Mouse (Mus musculus): Measurements from ENCODE around the gene Wfdc21. TPM values are rescaled to one million over a fixed set of nuclear protein-coding genes. Genes with fewer than 3 reads are reported as not detected.

Gene Wfdc21
- total RNA-seq (2022): not detected

- no peak for DNase-seq (ENCODE audit: low spot score in 2 of 2)
Measured at GRCm38 (mm10) chr11:83746681-83747080, at the start of gene Wfdc21. Gene Wfdc21, plus strand, starts transcription at chr11:83746940.

- no peak for DNase-seq (ENCODE audit: low spot score in 2 of 2)
Measured at GRCm38 (mm10) chr11:83703705-83704104, 43.0 kb upstream of the Wfdc21 start, which contains the start of gene Wfdc17. Gene Wfdc17, plus strand, starts transcription at chr11:83703991.

GRCm38 (mm10) chr11:83708715-83709114 lies 38.0 kb upstream of the Wfdc21 start, which contains the start of gene Wfdc18:
Gene Wfdc18, plus strand, starts transcription at chr11:83709015.
- DNase-seq (ENCODE audit: low spot score in 2 of 2): no peak

- peak in 1 of 2 experiments; percentile 10 for DNase-seq (ENCODE audit: low spot score in 2 of 2)
Measured at GRCm38 (mm10) chr11:83709683-83710082, 37.1 kb upstream of the Wfdc21 start.

GRCm38 (mm10) chr11:83712671-83713070 lies 34.1 kb upstream of the Wfdc21 start:
- no peak for DNase-seq (ENCODE audit: low spot score in 2 of 2)

- DNase-seq (ENCODE audit: low spot score in 2 of 2): no peak
Measured at GRCm38 (mm10) chr11:83713925-83714324, 32.8 kb upstream of the Wfdc21 start.

GRCm38 (mm10) chr11:83717042-83717665 lies 29.6 kb upstream of the Wfdc21 start:
- no peak for DNase-seq (ENCODE audit: low spot score in 2 of 2)

GRCm38 (mm10) chr11:83720766-83721165 lies 26.0 kb upstream of the Wfdc21 start:
- no peak for DNase-seq (ENCODE audit: low spot score in 2 of 2)

GRCm38 (mm10) chr11:83728757-83729432 lies 17.8 kb upstream of the Wfdc21 start:
- no peak for DNase-seq (ENCODE audit: low spot score in 2 of 2)

- DNase-seq (ENCODE audit: low spot score in 2 of 2): no peak
Measured at GRCm38 (mm10) chr11:83731116-83731515, 15.6 kb upstream of the Wfdc21 start.

GRCm38 (mm10) chr11:83733071-83733640 lies 13.6 kb upstream of the Wfdc21 start:
- DNase-seq (ENCODE audit: low spot score in 2 of 2): no peak

- no peak for DNase-seq (ENCODE audit: low spot score in 2 of 2)
Measured at GRCm38 (mm10) chr11:83734215-83734614, 12.5 kb upstream of the Wfdc21 start.

- no peak for DNase-seq (ENCODE audit: low spot score in 2 of 2)
Measured at GRCm38 (mm10) chr11:83735881-83736280, 10.9 kb upstream of the Wfdc21 start.

GRCm38 (mm10) chr11:83737109-83737558 lies 9.6 kb upstream of the Wfdc21 start:
- no peak for DNase-seq (ENCODE audit: low spot score in 2 of 2)

GRCm38 (mm10) chr11:83739241-83739640 lies 7.5 kb upstream of the Wfdc21 start:
- DNase-seq (ENCODE audit: low spot score in 2 of 2): peak; percentile 25 to 81

- DNase-seq (ENCODE audit: low spot score in 2 of 2): no peak
Measured at GRCm38 (mm10) chr11:83740443-83740991, 6.2 kb upstream of the Wfdc21 start.

GRCm38 (mm10) chr11:83741841-83742240 lies 4.9 kb upstream of the Wfdc21 start:
- DNase-seq (ENCODE audit: low spot score in 2 of 2): no peak

GRCm38 (mm10) chr11:83742731-83743355 lies 3.9 kb upstream of the Wfdc21 start:
- no peak for DNase-seq (ENCODE audit: low spot score in 2 of 2)

GRCm38 (mm10) chr11:83743525-83743924 lies 3.2 kb upstream of the Wfdc21 start:
- no peak for DNase-seq (ENCODE audit: low spot score in 2 of 2)

GRCm38 (mm10) chr11:83746152-83746551 lies 588 bp upstream of the Wfdc21 start:
- DNase-seq (ENCODE audit: low spot score in 2 of 2): no peak

- DNase-seq (ENCODE audit: low spot score in 2 of 2): no peak
Measured at GRCm38 (mm10) chr11:83747376-83748265, 881 bp downstream of the Wfdc21 start.

Data from left cerebral cortex, adult 8-10 months (tissue).